Mouse (Mus musculus): Measurements from ENCODE around the gene Ephx4. TPM values are rescaled to one million over a fixed set of nuclear protein-coding genes. Genes with fewer than 3 reads are reported as not detected.
A peak's percentile ranks its signal among the peaks of the same experiment; 100 is the strongest.
"Not testable (repeated sequence)": the region's sequence is repeated elsewhere in the genome, so short reads cannot be mapped to it uniquely, and the experiment has no call there.

The Ephx4 gene
- total and polyA plus RNA-seq, 3 experiments, result 0.23 to 0.45 (median 0.26) TPM

GRCm38 (mm10) chr5:107360054-107360730, 42.3 kb upstream of the Ephx4 start:
- WGBS, result 27% methylated on average over 9 of the region's 9 CpGs
- Histone ChIP-seq H3K27me3 (ENCODE audit: control insufficient read depth, insufficient read depth, low read length) (no peaks in the 10 kb centered on the region), H3K27ac (peak overlapping the region; percentile 56), H3K36me3 (ENCODE audit: control insufficient read depth, insufficient read depth, low read length) (no peaks in the 10 kb centered on the region), H3K9ac (ENCODE audit: low read depth, low read length) (peak overlapping the region; percentile 89), H3K4me3 (peak overlapping the region; percentile 62), H3K4me1 (ENCODE audit: control insufficient read depth, insufficient read depth, low read length) (no peaks in the 10 kb centered on the region; the same call in 1 of the 2 replicates), H3K79me2 (replicated peaks; ENCODE audit: control insufficient read depth, insufficient read depth, low read length) (no peaks in the 10 kb centered on the region)
- TF ChIP-seq POLR2A (IDR thresholded peaks at IDR 0.05; ENCODE audit: insufficient read depth, low read depth, low read length), result no peak
- no peak for TF ChIP-seq CTCF (IDR thresholded peaks at IDR 0.05)
- TF ChIP-seq EP300 (IDR thresholded peaks at IDR 0.05; ENCODE audit: insufficient read depth, low read depth, low read length), result no peak
- no peak for DNase-seq
- intact Hi-C loops (cut with DNase I), result no loop called here

GRCm38 (mm10) chr5:107370040-107370439, 32.5 kb upstream of the Ephx4 start:
- 89% methylated on average over 3 of the region's 3 CpGs for WGBS
- no peaks in the 10 kb centered on the region for H3K27me3 ChIP-seq (ENCODE audit: control insufficient read depth, insufficient read depth, low read length)
- H3K36me3 ChIP-seq (ENCODE audit: control insufficient read depth, insufficient read depth, low read length), result no peaks in the 10 kb centered on the region
- TF ChIP-seq CTCF (IDR thresholded peaks at IDR 0.05) (no peak), EP300 (IDR thresholded peaks at IDR 0.05; ENCODE audit: insufficient read depth, low read depth, low read length) (no peak), POLR2A (IDR thresholded peaks at IDR 0.05; ENCODE audit: insufficient read depth, low read depth, low read length) (no peak)
- H3K4me3 ChIP-seq, result no peak overlapping the region
- no peak overlapping the region for H3K27ac ChIP-seq
- intact Hi-C loops (cut with DNase I), result no loop called here
- no peak overlapping the region for H3K9ac ChIP-seq (ENCODE audit: low read depth, low read length)
- DNase-seq, result no peak
- H3K79me2 ChIP-seq (replicated peaks; ENCODE audit: control insufficient read depth, insufficient read depth, low read length), result no peaks in the 10 kb centered on the region
- no peaks in the 10 kb centered on the region for H3K4me1 ChIP-seq (ENCODE audit: control insufficient read depth, insufficient read depth, low read length)

GRCm38 (mm10) chr5:107371335-107371734, 31.2 kb upstream of the Ephx4 start:
- Histone ChIP-seq H3K4me3 (no peak overlapping the region), H3K36me3 (ENCODE audit: control insufficient read depth, insufficient read depth, low read length) (no peaks in the 10 kb centered on the region), H3K79me2 (replicated peaks; ENCODE audit: control insufficient read depth, insufficient read depth, low read length) (no peaks in the 10 kb centered on the region), H3K9ac (ENCODE audit: low read depth, low read length) (no peak overlapping the region), H3K4me1 (ENCODE audit: control insufficient read depth, insufficient read depth, low read length) (no peaks in the 10 kb centered on the region), H3K27ac (no peak overlapping the region), H3K27me3 (ENCODE audit: control insufficient read depth, insufficient read depth, low read length) (no peaks in the 10 kb centered on the region)
- intact Hi-C loops (cut with DNase I), result no loop called here
- 86% methylated on average over 5 of the region's 5 CpGs for WGBS
- TF ChIP-seq EP300 (IDR thresholded peaks at IDR 0.05; ENCODE audit: insufficient read depth, low read depth, low read length), result no peak
- no peak for TF ChIP-seq CTCF (IDR thresholded peaks at IDR 0.05)
- TF ChIP-seq POLR2A (IDR thresholded peaks at IDR 0.05; ENCODE audit: insufficient read depth, low read depth, low read length), result no peak
- no peak for DNase-seq

- H3K4me1 ChIP-seq (ENCODE audit: control insufficient read depth, insufficient read depth, low read length), result no peaks in the 10 kb centered on the region
- no peaks in the 10 kb centered on the region for H3K27me3 ChIP-seq (ENCODE audit: control insufficient read depth, insufficient read depth, low read length)
- DNase-seq, result no peak
- no peaks in the 10 kb centered on the region for H3K79me2 ChIP-seq (replicated peaks; ENCODE audit: control insufficient read depth, insufficient read depth, low read length)
- no peaks in the 10 kb centered on the region for H3K36me3 ChIP-seq (ENCODE audit: control insufficient read depth, insufficient read depth, low read length)
- no peak overlapping the region for H3K9ac ChIP-seq (ENCODE audit: low read depth, low read length)
- intact Hi-C loops (cut with DNase I), result no loop called here
- TF ChIP-seq POLR2A (IDR thresholded peaks at IDR 0.05; ENCODE audit: insufficient read depth, low read depth, low read length) (no peak), CTCF (IDR thresholded peaks at IDR 0.05) (no peak), EP300 (IDR thresholded peaks at IDR 0.05; ENCODE audit: insufficient read depth, low read depth, low read length) (no peak)
- WGBS, result 86% methylated on average over 4 of the region's 4 CpGs
- no peak overlapping the region for H3K27ac ChIP-seq
- no peak overlapping the region for H3K4me3 ChIP-seq
Measured at GRCm38 (mm10) chr5:107373256-107373655, 29.3 kb upstream of the Ephx4 start.

- DNase-seq; H3K27me3 ChIP-seq (ENCODE audit: control insufficient read depth, insufficient read depth, low read length); H3K36me3 ChIP-seq (ENCODE audit: control insufficient read depth, insufficient read depth, low read length); H3K4me3 ChIP-seq; H3K9ac ChIP-seq (ENCODE audit: low read depth, low read length); H3K79me2 ChIP-seq (replicated peaks; ENCODE audit: control insufficient read depth, insufficient read depth, low read length); H3K27ac ChIP-seq; H3K4me1 ChIP-seq (ENCODE audit: control insufficient read depth, insufficient read depth, low read length); intact Hi-C loops (cut with DNase I): not testable (repeated sequence)
Measured at GRCm38 (mm10) chr5:107386448-107386847, 16.1 kb upstream of the Ephx4 start.

- Histone ChIP-seq H3K36me3 (ENCODE audit: control insufficient read depth, insufficient read depth, low read length) (no peaks in the 10 kb centered on the region), H3K79me2 (replicated peaks; ENCODE audit: control insufficient read depth, insufficient read depth, low read length) (no peaks in the 10 kb centered on the region), H3K9ac (ENCODE audit: low read depth, low read length) (no peak overlapping the region), H3K27me3 (ENCODE audit: control insufficient read depth, insufficient read depth, low read length) (no peaks in the 10 kb centered on the region), H3K4me1 (ENCODE audit: control insufficient read depth, insufficient read depth, low read length) (no peaks in the 10 kb centered on the region), H3K27ac (no peak overlapping the region), H3K4me3 (no peak overlapping the region)
- intact Hi-C loops (cut with DNase I), result no loop called here
- WGBS, result 85% methylated on average over 1 of the region's 1 CpGs
- TF ChIP-seq EP300 (IDR thresholded peaks at IDR 0.05; ENCODE audit: insufficient read depth, low read depth, low read length) (no peak), CTCF (IDR thresholded peaks at IDR 0.05) (no peak), POLR2A (IDR thresholded peaks at IDR 0.05; ENCODE audit: insufficient read depth, low read depth, low read length) (no peak)
- DNase-seq, result no peak
Measured at GRCm38 (mm10) chr5:107387788-107388187, 14.7 kb upstream of the Ephx4 start.

Data from heart, adult 2 months (tissue).